Mouse (Mus musculus): ENCODE data around the gene Hist1h2ak.
"Not testable (repeated sequence)": the region's sequence is repeated elsewhere in the genome, so short reads cannot be mapped to it uniquely, and the experiment has no call there.

Hist1h2ak gene

DNA sequence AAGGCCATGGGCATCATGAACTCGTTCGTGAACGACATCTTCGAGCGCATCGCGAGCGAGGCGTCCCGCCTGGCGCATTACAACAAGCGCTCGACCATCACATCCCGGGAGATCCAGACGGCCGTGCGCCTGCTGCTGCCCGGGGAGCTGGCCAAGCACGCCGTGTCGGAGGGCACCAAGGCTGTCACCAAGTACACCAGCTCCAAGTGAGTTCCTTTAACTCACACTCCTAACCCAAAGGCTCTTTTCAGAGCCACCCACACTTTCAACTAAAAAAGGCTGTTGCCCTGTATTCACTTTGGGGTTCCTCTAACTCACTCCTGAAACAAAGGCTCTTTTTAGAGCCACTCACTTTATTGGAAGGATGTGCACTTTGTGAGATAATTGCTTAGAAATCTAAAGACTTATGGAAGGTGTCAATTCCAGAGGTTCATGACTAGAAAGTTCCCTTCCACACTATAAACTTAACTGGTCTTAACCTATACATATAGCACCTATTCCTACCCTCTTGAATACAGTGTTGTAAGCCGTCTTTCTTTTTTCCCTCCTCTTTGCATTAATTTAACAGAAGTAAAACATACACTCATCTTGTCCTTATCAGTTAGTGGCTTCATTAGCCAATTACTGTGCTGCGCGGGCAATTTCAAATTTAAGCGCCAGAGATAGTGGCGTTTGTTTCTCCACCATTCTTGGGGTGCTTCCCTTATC is 821 bp upstream of the Hist1h2ak start:
- DNase-seq = peak in 1 of 2 experiments; percentile 19

DNA sequence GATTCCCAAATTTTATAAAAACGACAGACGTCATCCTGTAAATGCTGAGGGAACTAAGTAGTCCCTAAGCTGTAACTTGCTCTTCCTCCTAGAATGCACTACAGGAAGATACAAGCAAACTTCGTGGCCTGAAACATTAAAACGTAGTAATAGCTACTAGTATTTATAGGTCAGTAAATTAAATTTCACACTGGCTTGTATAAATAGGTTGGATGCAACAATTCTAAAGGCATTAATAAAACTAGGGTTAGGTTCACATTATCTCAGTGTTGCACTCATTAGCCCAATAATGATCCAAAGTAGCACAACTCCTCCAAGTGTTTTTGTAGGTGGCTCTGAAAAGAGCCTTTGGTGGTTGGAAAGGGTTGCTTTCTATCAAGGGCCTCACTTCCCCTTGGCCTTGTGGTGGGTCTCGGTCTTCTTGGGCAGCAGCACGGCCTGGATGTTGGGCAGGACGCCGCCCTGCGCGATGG is 540 bp downstream of the Hist1h2ak start:
- DNase-seq = no peak

DNA sequence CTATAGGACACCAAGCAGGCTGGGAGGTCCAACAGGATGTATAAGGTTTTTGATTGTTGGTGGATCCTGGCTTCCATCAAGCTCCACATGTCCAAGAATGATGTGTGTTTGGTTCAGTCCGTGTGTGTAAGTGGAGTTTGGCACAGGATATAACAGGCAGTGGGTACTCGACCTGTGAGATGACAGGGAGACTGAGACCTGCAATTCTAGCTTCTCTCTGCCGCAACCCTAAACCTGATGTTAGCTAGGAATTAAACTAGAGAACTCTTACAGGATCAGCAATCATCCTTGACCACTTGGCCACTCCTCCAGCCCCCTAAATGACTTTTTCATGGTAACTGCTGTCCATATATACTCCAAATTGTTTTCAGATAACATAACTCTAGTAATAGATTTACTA is 1.3 kb downstream of the Hist1h2ak start:
- DNase-seq = no peak

DNA sequence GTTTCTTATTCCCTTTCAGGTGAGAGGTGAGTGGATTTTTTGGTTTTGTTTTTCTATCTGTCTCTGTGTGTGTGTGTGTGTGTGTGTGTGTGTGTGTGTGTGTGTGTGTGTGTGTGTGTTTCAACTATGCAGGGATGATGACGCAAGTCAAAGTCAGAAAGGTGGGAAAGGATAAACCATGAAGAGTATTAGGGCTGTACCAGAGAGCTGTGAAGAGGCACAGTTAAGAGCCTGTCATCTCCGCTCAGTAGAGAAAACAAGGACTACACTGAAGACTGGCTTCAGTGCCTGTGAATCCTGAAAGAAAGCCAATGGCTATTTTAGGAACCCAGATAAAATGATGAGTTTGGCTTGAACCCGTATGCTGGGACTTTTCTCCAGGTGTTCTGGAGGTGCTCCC is 1.8 kb downstream of the Hist1h2ak start:
- no peak for DNase-seq

DNA sequence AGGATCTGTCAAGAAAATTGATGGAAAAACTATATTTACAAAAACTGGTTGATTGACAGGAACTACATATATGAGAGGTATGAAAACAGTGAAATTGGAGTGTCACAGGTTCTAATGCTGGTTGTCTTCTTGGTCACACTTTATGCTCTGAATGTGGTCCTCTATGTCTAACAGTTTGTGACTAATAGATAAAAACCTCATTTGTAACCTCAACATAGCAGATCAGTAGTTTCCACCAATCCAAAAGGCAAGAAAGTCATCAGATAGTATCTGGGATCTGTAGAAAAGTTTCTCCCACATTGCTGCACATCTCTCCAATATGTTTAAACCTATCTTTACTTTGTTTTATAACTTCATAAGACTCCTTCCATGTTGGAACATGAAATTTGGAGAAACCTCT is 2.2 kb downstream of the Hist1h2ak start:
- no peak for DNase-seq

DNA sequence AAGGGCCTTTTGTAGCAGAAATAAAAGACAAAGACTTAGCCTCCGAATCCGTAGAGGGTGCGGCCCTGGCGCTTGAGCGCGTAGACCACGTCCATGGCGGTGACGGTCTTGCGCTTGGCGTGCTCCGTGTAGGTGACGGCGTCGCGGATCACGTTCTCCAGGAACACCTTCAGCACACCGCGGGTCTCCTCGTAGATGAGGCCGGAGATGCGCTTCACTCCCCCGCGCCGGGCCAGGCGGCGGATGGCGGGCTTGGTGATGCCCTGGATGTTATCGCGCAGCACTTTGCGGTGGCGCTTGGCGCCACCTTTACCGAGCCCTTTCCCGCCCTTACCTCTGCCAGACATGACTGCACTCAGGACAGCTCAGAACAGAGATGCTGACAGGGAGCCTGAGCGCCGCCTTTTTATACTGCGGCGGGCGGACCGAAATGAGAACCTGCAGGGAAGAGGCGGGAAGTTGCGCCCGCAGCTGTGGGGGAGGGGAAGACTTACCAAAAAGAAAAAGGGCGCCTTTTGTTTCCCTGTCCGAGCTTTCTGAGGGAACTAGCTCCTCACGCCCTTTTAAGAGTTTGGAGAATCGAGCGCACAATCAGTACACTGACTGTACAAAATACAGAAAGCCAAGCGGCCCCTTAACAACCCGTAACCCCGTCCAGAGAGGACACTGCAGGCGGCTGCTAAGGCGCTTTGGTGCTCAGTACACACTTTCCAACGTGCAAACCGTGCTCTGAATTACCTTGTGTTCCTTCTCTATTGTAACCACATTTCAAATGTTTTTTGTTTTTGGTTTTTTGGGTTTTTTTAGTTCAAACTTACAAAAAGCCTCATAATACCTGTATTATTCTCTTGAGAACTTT is 3.2 kb downstream of the Hist1h2ak start, which contains the start of gene Hist1h4k:
Gene Hist1h4k, minus strand, starts transcription at position 347 of the 859 bp plus-strand sequence.
- peak; percentile 82 to 86 for DNase-seq

DNA sequence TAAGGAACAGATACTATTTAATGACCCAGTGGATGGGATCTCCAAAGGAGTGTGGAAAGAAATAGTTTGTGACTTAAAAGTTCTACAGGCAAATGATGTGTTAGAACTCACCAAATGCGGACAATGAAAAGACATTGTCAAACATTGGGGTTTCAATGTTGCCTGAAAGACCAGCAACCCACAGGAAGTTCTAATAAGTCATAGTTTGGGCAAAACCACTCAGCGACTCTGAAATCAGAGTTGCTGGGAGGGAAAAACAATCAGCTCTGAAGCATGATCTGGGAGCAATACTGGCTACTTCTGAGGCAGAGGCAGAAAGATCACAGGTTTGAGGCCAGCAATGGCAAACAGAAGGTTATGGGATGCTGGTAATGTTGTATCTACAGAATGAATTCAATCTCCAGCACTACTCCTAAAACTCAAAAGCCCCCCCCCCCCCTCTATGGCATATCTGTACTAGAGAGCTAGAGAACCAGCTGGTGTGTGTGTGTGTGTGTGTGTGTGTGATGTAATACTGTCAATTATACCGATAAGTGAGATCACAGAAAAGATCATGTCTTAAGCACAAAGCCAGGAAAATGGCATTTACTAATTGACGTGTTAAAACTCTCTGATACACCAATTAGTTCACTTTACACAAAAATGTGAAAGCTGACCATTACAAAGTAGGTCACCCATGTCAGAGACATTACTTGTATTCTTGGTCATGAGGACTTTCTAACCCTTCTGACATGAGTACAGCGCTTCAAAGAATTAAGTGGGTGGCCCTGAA is 4.1 kb downstream of the Hist1h2ak start:
- no peak for DNase-seq

DNA sequence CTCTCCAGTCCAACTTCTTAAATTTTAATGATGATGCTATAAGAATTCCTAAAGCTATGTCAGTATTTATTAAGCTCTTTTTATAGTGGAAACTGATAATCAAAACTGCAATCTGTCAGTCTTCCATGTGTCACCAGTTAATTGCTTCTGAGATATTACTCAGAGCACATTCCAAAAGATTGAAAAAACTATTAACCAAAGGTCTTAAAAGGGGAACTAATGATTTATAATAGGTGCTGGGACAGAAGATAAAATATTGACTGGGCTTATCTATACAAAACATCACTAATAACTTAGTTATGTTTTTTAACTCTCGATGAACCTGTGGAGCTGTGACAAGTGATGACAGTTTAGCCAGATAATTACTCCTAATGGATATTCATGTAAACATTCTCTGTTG is 8.6 kb downstream of the Hist1h2ak start:
- DNase-seq = no peak

DNA sequence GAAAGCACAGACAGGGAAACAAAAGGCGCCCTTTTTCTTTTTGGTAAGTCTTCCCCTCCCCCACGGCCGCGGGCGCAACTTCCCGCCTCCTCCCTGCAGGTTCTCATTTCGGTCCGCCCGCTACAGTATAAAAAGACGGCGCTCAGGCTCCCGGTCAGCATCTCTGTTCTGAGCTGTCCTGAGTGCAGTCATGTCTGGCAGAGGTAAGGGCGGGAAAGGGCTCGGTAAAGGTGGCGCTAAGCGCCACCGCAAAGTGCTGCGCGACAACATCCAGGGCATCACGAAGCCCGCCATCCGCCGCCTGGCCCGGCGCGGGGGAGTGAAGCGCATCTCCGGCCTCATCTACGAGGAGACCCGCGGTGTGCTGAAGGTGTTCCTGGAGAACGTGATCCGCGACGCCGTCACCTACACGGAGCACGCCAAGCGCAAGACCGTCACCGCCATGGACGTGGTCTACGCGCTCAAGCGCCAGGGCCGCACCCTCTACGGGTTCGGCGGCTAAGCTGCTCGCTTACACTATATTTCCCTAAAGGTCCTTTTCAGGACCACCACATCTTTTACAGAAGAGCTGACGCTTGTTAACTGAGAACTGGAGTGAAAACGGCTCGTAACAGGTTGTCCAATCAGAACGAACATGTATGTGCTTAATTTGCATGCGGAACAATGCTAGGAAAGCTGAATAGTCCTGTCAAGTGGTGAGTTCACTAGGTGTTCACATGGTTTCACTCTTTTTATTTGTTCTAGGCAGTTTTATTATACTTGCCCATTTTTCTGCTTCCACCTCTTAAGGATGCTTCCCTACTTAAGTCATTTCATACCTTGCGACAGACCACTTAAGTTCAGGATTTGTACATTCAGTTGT is 18.5 kb downstream of the Hist1h2ak start, which contains the start of gene Hist1h4j:
Gene Hist1h4j, plus strand, starts transcription at position 159 of the 862 bp plus-strand sequence.
- DNase-seq = peak; percentile 58 to 71

DNA sequence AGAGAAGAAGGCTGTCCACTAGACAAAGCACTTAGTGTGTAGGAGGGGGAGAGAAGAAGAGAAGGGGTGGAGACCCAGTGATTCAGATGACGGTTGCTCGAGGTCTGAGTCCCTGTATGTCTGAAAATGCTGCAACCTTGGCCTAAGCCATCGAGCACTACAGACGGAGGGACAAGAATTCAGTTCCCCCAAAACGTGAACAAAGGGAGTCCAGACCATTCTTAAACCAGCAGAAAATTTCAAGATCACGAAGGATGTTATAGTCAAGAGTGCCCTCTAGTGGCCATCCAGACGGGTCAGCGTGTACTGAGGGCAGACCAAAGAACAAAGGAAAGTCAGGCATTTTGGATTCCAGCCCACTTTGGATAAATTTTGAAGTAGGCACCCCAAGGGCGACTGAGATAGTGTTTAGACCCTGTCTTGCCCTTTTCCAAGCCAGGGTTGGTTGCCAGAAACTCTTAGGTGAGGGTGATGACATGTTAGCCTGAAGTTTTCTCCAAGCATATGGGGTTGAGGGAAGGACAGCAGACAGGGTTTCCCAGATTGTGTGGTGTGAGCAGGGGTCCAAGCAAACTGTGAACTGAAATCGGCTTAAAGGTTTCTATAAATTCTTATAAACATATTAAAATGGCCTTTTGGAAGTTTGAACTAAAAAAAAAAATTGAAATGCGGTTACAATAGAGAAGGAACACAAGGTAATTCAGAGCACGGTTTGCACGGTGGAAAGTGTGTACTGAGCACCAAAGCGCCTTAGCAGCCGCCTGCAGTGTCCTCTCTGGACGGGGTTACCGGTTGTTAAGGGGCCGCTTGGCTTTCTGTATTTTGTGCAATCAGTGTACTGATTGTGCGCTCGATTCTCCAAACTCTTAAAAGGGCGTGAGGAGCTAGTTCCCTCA is 19.4 kb downstream of the Hist1h2ak start:
- DNase-seq = peak; percentile 30 to 60

DNA sequence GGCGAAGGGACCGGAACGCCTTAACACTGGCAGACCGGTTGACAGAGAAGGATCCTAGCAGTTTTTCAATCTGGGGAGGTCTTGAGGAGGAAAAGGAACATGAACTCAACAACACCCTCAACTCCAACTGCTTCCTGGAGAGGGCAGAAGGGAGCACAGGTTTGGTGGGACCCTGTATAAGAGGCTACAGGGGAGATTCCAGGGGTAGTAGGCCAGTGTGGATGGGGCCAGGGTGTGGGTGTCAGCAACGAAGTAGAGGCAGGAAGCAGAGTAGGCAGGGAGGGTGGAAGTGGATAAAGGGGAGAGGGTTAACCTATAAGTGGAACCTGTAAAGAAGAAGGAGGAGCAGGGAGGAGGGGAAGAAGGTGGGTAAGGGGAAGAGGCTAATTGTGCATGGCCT is 20.2 kb downstream of the Hist1h2ak start:
- no peak for DNase-seq

DNA sequence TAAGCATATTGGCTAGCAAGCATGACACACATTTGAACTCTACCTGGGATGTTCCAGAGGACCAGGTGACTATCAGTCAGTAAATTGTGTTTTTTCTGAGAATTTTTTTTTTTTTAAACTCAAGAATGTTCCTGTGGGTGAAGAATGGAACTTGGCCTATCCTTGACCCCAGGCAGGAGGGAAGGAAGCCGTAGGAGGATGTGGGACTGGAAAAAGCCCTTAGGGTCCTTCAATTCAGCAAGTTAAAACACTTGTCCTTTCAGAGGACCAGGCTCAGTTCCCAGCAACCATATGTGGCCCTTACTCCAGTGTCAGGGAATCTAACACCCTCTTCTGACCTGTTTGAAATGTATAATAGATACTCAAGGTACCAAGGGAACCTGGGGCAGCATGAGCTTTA is 24.1 kb downstream of the Hist1h2ak start:
- no peak for DNase-seq

DNA sequence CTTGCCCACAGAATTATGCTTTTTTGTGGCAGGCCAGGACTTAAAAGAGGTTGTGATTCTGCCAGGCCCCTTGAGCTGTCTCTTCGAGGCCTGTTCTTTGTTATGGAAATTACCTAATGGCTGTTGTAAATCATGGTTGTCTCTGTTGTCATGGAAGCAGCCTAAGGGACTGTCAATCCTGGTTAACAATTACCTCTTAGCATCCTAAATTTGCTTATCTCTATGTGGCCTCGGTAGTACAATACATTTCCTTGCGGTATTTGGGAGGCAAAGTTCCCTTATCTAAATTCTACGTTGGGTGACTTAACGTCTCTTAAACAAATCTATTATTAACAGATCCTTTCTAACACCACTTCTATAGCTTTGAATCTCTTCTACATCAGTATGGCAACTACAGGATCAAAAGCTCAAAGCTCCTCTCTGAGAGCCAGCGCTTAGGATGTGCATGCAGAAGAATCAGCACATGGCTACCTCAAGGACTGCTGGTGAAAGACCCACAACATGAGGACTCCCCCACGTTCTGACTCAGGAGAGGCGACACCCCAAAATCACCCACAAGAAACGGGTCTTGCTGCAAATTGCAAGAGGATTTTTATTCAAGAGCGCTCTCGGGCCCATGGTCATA is 25.6 kb downstream of the Hist1h2ak start:
- no peak for DNase-seq

DNA sequence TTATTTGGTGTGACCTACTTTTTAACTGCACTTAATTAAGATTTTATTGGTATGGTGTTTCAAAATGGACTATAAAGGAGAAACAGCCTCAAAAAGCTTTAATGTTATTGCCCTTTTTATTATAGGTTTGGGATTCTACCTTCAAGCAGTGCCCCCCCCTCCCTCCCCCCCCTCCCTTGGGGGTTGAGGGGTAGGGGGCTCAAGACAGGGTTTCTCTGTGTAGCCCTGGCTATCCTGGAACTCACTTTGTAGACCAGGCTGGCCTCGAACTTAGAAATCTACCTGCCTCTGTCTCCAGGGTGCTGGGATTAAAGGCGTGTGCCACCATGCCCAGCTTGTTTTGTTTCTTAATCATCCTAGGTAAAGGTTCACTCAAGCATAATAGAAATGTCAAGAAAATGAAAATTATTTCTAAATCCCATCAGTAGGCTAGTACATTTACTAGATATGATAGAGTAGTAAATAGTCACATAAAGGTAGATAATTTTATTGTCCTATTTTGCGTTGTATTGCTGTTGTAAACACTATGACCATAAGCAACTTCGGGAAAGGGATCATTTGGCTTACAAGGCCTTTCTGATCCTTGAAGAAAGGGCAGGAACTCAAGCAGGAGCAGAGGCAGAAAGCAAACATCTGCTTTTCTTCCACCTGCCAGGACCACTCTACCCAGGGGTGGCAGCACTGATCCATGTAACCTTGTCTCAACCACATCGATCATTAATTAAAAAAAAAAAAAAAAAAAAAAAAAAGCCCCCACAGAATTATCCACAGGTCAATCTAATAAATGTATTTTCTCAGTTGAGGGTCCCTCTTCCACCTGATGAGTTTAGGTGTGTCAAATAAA is 30.4 kb downstream of the Hist1h2ak start:
- DNase-seq = no peak

DNA sequence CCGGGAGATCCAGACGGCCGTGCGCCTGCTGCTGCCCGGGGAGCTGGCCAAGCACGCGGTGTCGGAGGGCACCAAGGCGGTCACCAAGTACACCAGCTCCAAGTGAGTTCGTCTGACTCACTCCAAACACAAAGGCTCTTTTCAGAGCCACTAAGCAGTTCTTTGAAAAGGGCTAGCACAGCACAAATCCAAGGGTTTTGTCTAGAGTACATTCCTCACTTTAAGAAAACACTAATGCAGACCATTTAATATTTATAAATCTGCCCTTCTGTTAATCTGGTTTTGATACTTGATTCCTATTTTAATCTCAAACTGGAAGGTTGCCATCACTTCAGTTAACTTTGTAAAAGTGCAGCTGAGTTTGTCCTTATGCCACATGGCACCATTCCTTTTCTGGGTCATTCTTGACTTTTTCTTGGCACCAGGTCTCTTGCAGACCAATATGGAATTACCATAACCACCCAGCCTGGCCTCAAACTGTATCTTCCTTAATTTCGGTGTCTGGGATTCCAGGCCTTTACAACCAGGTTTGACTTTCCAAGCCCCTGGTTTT is 31.2 kb downstream of the Hist1h2ak start:
- DNase-seq = no peak

DNA sequence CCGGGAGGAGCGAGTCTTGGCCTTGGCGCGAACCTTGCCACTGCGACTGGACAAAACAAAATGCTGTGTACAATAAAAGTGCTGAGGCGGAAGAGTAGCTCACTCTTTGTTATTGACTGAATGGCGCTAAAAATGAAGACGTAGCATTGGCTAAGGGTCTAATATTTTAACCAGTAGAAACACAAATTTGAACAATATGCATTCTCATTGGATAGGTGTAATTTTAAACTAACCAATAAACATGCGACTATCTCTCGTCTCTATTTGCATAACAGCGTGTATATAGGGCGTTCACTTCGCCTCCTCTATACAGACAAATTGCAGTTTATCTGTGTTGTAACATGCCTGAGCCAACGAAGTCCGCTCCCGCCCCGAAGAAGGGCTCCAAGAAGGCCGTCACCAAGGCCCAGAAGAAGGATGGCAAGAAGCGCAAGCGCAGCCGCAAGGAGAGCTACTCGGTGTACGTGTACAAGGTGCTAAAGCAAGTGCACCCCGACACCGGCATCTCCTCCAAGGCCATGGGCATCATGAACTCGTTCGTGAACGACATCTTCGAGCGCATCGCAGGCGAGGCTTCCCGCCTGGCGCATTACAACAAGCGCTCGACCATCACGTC is 31.8 kb downstream of the Hist1h2ak start, which contains the start of gene Hist1h2bm:
Gene Hist1h2bm, plus strand, starts transcription at position 288 of the 616 bp plus-strand sequence.
- DNase-seq = peak; percentile 31 to 45

DNA sequence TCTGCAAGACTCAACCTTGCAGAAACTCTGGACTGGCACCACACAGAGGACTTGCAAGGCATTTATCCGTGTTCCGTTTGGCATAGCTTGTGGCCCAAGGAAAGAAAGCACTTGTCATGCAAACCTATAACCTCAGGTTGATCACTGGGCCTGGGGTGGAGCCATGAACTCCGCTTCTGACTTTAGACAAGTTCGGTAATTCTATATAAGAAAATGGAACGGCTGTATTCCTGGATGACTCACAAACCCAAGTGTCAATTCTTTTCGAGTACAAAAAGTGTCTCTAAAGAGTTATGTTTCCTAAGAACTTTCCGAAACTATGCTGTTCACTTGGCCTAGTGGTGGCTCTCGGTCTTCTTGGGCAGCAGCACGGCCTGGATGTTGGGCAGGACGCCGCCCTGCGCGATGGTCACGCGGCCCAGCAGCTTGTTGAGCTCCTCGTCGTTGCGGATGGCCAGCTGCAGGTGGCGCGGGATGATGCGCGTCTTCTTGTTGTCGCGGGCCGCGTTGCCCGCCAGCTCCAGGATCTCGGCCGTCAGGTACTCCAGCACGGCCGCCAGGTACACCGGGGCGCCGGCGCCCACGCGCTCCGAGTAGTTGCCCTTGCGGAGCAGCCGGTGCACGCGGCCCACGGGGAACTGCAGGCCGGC is 32.4 kb downstream of the Hist1h2ak start:
- not testable (repeated sequence) for DNase-seq
